Mouse (Mus musculus) spleen, postnatal 14 days (tissue): ENCODE measurements at regions not wholly inside any gene's neighbourhood (a gene's known extent, or its start where the extent isn't known, plus 50 kb on each side); places are given as distances from the start of the nearest gene placed in this dataset.

Experiments used
- DNase-seq, 2 experiments: peaks; one replicate each; pipeline ENCODE4 v3.0.0; 2021 to 2022; ENCODE audit warnings: low spot score in 2 of 2

GRCm38 (mm10) chr4:34336971-34337797, 213.6 kb upstream of the Akirin2 start:
- DNase-seq = no peak

DNA sequence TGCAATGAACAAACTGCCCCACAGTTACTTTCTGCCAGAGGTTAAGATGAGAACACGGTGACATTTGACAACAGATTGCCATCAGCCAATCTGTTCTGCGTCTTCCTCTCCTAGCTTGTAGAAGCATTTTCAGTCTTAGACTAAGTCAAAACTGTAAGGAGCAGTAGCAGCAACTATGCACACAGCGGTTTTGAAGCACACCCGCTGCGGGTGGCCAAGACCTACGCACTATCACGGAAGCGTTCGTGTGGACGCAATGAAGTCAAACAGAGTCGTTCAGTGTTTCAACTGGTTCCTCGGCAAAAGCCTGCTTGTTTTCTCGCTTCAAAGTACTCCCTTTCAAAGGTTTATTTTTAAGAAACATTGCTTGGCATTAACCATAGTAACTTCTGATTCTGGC, 212.9 kb upstream of the Akirin2 start:
- no peak for DNase-seq

DNA sequence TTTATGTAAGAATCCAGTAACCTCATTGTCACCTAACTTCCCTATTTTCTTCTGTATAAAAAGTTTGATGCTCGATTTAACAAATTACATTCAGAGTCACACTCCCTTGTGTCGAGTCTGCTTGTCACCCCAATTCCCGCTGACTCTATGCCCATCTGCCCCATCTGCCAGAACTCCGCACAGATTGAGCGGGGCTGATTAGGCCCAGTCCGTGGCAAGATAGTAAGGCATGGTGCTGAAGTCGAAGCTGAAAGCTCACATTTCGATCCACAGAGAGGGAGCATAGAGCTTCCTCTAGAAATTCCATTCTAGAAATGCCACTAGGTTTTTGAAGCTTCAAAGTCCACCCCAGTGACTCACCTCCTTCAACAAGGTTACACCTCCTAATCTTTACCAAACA, 210.7 kb upstream of the Akirin2 start:
- no peak for DNase-seq

DNA sequence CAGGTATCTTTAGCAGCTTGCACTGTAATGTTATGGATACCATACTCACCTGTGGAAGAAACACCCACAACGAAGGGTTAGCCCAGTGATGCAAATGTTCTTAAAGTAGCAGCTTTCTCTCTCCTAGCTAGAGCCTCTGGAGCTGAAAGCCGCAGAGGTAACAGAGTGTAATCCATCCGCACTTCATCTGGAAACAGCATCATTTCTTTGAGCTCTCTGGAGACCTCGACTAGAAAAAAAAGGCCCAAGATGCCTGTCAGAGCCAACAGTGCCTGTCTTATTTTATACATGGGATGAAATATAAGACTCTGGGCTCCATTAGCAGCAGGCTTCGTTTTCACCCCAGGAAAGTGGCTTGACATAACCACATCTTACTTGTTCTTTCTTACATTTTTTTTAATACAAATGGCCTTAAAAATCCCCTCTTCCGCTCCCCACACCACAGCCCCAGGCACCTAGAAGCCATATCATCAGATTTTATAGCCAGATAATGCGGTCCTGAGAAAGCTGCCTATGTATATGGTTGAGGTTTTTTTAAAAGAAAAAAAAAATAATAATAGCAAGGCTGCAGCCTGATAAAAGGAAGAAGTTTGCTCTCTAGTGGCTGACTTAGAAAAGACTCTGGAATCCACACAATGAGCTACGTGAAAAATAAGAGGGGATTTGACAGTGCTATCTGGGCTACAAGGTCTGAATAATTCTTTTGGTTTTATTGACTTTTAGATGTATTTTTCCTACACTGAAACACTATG, 179.3 kb upstream of the Akirin2 start:
- no peak for DNase-seq

DNA sequence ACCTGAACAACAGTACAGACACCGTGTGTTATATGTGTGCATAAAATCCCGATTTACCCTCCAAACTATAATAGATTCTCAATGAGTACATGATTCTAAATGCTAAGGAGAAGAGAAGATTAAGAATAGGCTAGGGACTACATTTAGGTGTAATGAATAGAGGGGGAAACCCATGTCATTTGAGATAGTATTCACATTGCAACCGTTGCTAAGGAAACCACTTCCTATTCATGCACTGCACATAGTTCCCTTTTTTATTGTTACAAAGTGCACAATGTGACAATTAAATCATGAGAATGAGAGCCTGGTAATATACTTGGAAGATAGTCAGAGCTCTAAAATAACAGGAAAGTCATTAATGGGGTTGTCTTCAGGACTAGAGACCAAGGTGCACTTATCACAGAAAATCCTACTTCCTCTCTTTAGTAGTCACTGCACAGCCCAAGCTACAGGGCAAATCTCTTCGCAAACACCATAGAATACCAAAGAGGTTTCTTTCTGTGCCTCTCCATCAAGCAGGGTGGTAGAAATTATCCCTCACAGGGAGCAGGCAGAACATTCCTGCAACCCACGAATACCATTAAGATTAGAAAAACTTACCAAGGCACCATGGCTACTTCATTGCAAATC, 164.3 kb upstream of the Akirin2 start:
- DNase-seq = no peak

DNA sequence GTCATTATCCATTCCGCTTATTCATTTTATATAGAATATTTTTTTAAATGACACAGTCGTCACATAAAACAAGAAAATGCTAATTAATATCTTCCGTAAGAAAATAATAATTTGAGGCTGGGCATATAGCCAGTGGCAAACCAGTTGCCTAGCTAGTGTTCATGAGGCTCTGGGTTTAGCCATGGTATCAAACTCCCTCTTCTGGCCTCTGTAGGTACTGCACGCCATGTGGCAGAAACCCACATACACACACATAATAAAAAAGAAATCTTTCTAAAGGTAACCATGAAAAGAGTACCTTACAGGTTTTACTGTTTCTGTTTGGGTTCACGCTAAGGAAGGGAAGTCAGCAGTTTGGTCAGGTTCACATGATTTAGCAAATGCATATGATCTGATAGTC, 159.2 kb upstream of the Akirin2 start:
- DNase-seq = no peak

GRCm38 (mm10) chr4:34403061-34403460, 147.7 kb upstream of the Akirin2 start:
- DNase-seq = no peak

GRCm38 (mm10) chr4:34407181-34407580, 143.6 kb upstream of the Akirin2 start:
- DNase-seq = no peak

DNA sequence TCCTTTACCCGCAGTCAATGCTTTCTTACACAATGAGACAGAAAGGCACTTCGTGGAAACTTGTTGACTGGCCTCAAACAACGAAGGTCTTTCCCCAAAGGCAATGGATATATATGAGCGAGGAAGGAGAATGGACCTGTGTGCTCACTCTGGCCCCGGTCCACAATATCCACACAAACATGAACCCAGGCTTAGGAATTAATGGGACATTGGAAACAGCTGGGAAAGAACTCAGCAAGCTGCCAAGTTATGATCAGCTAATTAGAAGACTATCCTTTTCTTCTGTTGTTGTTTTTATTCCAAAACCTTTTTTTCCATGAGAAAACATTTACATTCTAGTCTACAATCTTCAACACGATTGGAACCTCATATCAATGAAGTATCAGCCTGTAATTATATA, 129.8 kb upstream of the Akirin2 start:
- DNase-seq = no peak

DNA sequence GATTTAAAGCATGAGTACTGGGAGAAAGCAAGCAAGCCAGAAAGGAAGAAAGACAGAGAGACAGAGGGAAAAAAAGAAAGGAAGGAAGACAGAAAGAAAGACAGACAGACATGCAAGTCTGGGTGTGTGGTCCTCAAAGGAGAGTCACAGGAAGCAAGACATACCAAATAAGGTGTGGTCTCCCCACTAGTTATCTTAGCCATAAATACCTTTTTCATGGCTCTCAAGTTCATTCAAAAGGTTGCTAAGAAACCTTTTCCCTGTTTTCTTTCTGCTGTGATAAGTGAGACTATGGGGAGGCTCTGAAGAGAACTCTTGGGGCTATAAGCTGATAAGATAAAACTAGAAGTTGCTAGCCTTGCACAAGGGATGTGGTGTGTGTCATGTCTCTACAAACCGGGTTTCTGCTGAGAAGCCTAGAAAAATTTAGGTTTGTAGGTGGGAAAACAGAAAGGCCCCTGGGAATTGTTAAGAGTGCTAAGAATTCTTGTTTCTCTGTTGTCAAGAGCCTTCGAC, 126.5 kb upstream of the Akirin2 start:
- no peak for DNase-seq

- DNase-seq = no peak
Measured at GRCm38 (mm10) chr4:34429003-34429402, 121.7 kb upstream of the Akirin2 start.

DNA sequence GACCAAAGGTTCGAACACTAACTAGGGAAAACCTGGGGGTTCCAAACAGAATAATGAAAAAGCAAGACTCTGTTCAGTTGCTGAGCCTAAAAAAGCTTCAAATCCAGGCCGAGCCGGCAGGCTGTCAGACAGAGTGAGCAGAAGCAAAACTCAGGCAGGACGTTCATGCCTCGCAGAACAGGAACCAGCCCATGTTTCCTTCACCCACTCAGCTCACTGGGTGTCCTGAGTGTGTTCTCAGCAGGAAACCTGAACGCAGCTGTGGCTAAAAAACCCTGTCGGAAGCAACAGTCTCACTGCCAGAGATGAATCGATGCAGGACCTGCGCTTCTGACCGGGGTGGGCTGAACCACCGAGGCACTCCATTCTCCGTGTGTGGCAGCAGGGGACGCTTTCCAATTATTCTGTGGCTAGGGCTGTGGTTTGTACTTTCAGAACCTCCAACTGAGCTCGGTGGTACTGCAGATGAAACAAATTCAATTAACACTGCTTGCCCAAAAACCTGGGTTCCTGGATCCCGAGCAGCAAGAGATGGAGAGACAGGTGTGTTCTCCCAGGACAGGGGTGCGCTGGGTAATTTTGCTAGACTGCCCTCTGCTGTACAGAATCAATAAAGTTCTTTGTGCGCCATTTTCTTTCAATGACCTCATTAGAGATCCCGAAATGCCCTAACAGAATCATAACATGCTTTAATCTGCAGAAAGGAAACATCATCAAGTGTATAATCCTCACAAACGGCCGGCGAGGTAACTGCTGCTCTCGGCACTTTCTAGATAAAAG, 121.1 kb upstream of the Akirin2 start:
- peak in 1 of 2 experiments; percentile 1 for DNase-seq

GRCm38 (mm10) chr4:34437316-34437715, 113.4 kb upstream of the Akirin2 start:
- DNase-seq = no peak

DNA sequence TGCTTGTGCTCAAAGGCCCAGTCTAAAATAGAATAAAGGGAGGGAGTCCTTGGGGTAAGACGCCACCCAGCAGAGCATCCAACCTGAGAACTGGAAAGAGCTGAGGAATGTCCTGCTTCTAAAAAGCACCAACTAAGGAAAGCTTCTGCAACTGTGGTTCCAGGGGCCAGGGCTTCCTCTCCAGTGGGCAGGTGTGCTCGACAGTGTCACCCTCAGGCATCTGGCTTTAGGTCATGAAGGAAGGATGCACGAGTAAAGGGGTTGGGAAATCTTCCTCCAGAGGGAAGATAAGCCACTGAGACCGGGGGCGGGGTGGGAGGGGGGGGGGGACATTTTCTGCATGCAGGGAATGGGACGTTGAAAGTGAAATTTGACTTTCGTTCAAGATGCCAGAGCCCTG, 101.2 kb upstream of the Akirin2 start:
- no peak for DNase-seq

DNA sequence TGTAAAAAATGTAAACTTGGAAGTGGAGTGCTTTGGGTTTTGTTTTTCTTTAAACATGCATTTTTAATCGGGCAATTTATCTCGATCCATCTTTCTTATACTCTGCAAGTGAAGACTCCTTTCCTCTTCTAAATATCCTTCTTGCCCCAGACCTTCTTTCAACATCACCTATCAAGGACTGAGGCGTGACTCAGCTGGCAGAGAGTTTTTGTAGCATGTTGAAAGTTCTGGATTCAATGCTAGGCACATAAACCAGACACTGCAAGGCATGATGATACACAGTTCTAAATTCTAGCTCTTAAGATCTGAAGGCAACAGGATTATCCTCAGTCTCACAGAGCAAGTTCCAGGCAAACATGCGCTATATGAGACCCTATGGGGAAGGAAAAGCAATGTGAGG, 88.1 kb upstream of the Akirin2 start:
- no peak for DNase-seq

DNA sequence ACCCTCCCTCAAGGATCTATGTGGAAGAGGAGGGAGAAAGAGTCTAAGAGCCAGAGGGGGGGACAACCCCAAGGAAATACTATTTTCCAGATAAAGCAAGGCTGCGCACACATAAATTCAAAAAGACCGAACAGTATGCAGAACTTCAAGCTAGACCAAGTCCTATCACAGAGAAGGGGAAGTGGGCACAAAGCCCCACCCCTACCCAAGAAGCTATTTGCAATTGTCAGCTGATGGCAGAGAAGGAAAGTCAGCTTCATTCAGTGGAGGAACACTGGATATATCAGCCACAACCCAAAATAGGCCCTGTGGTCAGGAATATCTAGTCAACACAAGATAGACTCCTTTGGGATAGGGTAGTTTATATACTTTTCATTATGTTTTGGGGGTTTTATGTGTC, 84.9 kb upstream of the Akirin2 start:
- no peak for DNase-seq

DNA sequence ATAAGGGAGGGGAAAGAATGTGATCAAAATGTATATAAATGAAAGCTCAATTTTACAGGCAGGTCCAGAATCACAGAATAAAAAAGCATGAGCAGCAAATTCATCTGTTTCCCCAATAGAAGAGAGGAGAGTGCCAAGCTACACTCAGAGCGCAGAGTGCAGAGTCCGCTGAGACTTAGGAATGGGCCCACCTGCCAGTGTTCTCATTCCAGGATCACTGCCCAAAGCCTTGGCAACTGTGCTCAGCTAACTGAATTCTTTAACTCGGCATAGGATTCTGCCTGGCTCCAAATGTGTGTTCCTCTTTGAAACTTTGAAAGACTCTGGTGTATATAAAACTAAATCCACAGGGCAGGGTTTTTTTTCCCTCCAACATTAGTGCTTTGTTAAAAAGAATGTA, 84.4 kb upstream of the Akirin2 start:
- no peak for DNase-seq

- DNase-seq = no peak
Measured at GRCm38 (mm10) chr4:34468096-34468495, 82.6 kb upstream of the Akirin2 start.

GRCm38 (mm10) chr4:34475792-34476448, 74.8 kb upstream of the Akirin2 start:
- DNase-seq = no peak

DNA sequence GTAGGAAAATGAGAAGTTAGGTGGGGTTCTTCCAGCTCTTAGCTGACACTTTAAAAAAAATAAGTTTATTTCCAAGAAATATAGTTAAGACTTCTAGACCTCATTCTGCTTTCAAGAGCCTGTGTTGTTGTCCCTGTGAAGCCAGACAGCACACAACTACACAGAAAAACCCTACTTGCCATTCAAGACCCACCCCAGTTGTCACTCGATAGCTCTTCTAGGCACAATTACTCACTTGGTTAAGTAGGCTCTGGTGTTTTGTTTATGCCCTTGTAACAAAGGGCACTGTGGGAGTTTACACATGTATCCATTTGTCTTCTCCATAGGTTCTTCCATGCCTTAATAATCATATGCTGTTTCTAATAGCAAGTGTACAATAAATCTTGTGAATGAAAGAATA, 66.5 kb upstream of the Akirin2 start:
- DNase-seq = no peak

DNA sequence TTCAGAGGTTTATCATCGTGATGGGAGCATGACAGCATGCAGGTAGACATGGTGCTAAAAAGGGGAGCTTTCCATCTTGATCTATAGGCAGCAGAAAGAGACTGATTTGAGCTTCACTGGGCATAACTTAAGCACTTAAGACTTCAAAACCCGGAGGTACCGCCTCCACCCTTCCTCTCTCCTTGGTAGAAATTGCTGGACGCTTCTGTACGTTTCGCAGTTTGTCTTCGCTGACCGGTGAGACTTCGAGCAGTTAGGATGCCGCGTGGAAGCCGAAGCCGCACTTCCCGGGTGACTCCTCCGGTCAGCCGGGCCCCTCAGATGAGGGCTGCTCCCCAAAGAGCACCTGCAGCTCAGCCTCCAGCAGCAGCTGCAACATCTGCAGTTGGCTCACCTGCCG, 65.2 kb upstream of the Akirin2 start:
- DNase-seq = no peak
